Mouse (Mus musculus) megakaryocyte, embryonic 14.5 days (primary cell): ENCODE data around the gene Zbtb3.

Experiments
- FLI1 ChIP-seq: IDR thresholded peaks from 2 replicates; pipeline ENCODE4 v1.6.1; 2012; ENCODE audit warnings: low read length, inconsistent platforms, mixed read lengths
- GATA1 ChIP-seq: IDR thresholded peaks from 3 replicates; pipeline ENCODE4 v1.6.1; 2012; ENCODE audit warnings: mixed read lengths, low read length, inconsistent platforms, borderline replicate concordance

DNA sequence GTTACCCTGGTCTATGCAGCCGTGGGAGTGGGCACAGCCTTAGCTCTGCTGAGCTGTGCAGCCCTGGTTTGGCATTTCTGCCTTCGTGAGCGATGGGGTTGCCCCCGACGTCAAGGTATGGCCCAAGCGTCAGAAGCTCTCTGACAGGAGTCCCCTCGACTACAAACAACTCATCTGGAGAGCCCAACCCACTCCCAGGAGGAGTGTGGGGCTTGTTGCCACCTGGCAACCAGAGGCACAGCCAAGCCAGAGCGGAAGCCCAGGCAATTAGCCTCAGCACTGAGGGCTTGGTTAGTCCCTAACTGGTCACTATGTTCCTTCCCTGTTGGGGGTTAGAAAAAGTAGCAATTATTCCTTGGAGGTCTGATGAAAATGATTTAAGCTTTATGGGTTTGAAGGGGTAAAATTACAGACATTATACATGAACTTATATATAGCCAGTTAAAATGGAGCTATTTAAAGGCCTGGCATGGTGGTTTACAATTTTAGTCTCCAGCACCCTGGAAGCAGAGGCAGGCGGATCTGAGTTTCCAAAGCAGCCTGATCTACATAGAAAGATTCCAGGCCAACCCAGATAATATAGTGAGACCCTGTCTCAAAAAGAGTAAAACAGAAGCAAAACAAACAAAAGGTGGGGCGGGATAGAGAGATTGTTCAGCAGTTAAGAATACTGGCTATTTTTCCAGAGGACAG lies 50.0 kb downstream of the Zbtb3 start:
- TF ChIP-seq FLI1 (no peak), GATA1 (no peak)
